ENCODE assay signal across 18 mouse cellular contexts in the genomic region with DNA sequence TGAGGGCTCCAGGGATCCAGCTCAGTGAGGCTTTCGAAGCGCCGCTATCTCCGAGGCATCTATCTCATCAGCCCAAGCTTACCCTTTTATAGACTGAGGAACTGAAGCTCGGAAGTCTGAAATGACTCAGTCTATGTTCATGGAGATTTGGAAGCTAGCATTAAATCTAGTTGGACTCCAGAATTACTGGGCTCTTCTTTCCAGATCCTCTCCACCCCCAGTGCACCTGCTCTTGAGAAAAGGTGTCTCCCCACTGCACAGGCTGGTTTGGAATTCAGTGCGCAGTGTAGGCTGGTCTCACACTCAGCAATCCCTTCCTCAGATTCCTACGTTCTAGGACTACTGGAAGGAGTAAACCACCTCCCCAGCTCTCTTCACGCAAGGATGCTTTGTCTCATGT. TPM values are rescaled to one million over a fixed set of nuclear protein-coding genes. Genes with fewer than 3 reads are reported as not detected.
DNase-seq lines count a peak whose midpoint lies in the region; ATAC-seq lines count a peak whose summit lies in the region.
"Had no signal": no experiment of that assay in that cellular context is flagged by ENCODE, and none has a peak within 500 bp of the region (broad histone marks: within the 10 kb centered on the region; RNA-seq: fewer than 3 reads in every experiment).

No protein-coding gene starts in this region.

- 92% methylated on average over 8 of the region's 8 CpGs for WGBS in midbrain, embryonic 10.5 days
- 87% methylated on average over 8 of the region's 8 CpGs for WGBS in midbrain, embryonic 11.5 days
- 96% methylated on average over 8 of the region's 8 CpGs for WGBS in hindbrain, embryonic 12.5 days

- H3K4me2 ChIP-seq in midbrain, embryonic 11.5 days, result no peak overlapping the region
- no peak overlapping the region for H3K4me2 ChIP-seq in hindbrain, embryonic 12.5 days (replicated peaks)
- H3K4me2 ChIP-seq: forebrain, embryonic 13.5 days; heart, embryonic 12.5 days; hindbrain, embryonic 15.5 days had no signal

- no peaks in the 10 kb centered on the region for H3K9me3 ChIP-seq in midbrain, embryonic 10.5 days (replicated peaks)
- H3K9me3 ChIP-seq in midbrain, embryonic 11.5 days (ENCODE audit: control insufficient read depth, low read length), result no peaks in the 10 kb centered on the region
- H3K9me3 ChIP-seq in hindbrain, embryonic 12.5 days (replicated peaks), result no peaks in the 10 kb centered on the region
- H3K9me3 ChIP-seq: embryonic facial prominence, embryonic 10.5 days; forebrain, embryonic 13.5 days; heart, embryonic 12.5 days; hindbrain, embryonic 10.5 days; hindbrain, embryonic 15.5 days had no signal

- H3K36me3 ChIP-seq in midbrain, embryonic 10.5 days, result peaks cover 63% of the 10 kb centered on the region
- H3K36me3 ChIP-seq in midbrain, embryonic 11.5 days (ENCODE audit: control insufficient read depth, insufficient read depth, low read length), result no peaks in the 10 kb centered on the region
- peaks cover 6% of the 10 kb centered on the region; the same call in 1 of the 2 replicates for H3K36me3 ChIP-seq in hindbrain, embryonic 12.5 days
- H3K36me3 ChIP-seq: heart, embryonic 12.5 days; hindbrain, embryonic 15.5 days had no signal

- 0 out of 2 replicates have a peak overlapping the region, but pooled peaks have one; percentile 13 for H3K27ac ChIP-seq in midbrain, embryonic 10.5 days (replicated peaks)
- H3K27ac ChIP-seq in midbrain, embryonic 11.5 days (ENCODE audit: low read depth, low read length), result no peak overlapping the region
- no peak overlapping the region for H3K27ac ChIP-seq in hindbrain, embryonic 12.5 days
- H3K27ac ChIP-seq: embryonic facial prominence, embryonic 10.5 days; forebrain, embryonic 13.5 days; hindbrain, embryonic 10.5 days; hindbrain, embryonic 15.5 days had no signal

- H3K4me1 ChIP-seq in midbrain, embryonic 10.5 days, result peaks cover 58% of the 10 kb centered on the region
- peaks cover 26% of the 10 kb centered on the region for H3K4me1 ChIP-seq in midbrain, embryonic 11.5 days (ENCODE audit: control insufficient read depth, insufficient read depth, low read length)
- peaks cover 23% of the 10 kb centered on the region for H3K4me1 ChIP-seq in hindbrain, embryonic 12.5 days

- peak; percentile 30 to 35 for DNase-seq in frontal cortex, postnatal 36 days (ENCODE audit: low spot score in 2 of 2)
- DNase-seq in frontal cortex, postnatal 10 days (ENCODE audit: low spot score in 2 of 2), result no peak
- DNase-seq in midbrain, embryonic 10.5 days (ENCODE audit: low spot score), result no peak
- DNase-seq in midbrain, embryonic 11.5 days (ENCODE audit: low spot score, missing footprints), result no peak
- peak; percentile 82 for DNase-seq in brain, adult 2 months (ENCODE audit: low read depth, low spot score)
- DNase-seq in telencephalon, adult 2 months (ENCODE audit: low read depth, low spot score), result peak; percentile 66
- DNase-seq: adrenal gland, postnatal 10 days; cerebellum, adult 11-12 months; cerebellum, adult 9-11 months; cerebellum, postnatal 36 days; forebrain, postnatal 0 days; gastrocnemius, postnatal 25 days had no signal

- no peaks in the 10 kb centered on the region for H3K27me3 ChIP-seq in midbrain, embryonic 10.5 days (ENCODE audit: low read depth, poor library complexity, severe bottlenecking)
- H3K27me3 ChIP-seq in midbrain, embryonic 11.5 days (ENCODE audit: control insufficient read depth, insufficient read depth, low read length), result no peaks in the 10 kb centered on the region
- H3K27me3 ChIP-seq in hindbrain, embryonic 12.5 days, result no peaks in the 10 kb centered on the region
- H3K27me3 ChIP-seq: forebrain, embryonic 13.5 days; heart, embryonic 12.5 days; hindbrain, embryonic 15.5 days had no signal

- no peak for ATAC-seq in midbrain, embryonic 11.5 days (ENCODE audit: low FRiP score)
- no peak for ATAC-seq in hindbrain, embryonic 12.5 days (ENCODE audit: low FRiP score)
- ATAC-seq: forebrain, embryonic 13.5 days; forebrain, postnatal 0 days had no signal

- no peak overlapping the region for H3K9ac ChIP-seq in midbrain, embryonic 11.5 days (ENCODE audit: low read length)
- H3K9ac ChIP-seq in hindbrain, embryonic 12.5 days, result no peak overlapping the region
- H3K9ac ChIP-seq: forebrain, embryonic 13.5 days; forebrain, postnatal 0 days; heart, embryonic 12.5 days; hindbrain, embryonic 15.5 days had no signal

- no peak overlapping the region for H3K4me3 ChIP-seq in midbrain, embryonic 10.5 days
- H3K4me3 ChIP-seq in midbrain, embryonic 11.5 days (ENCODE audit: low read depth, low read length), result no peak overlapping the region
- H3K4me3 ChIP-seq in hindbrain, embryonic 12.5 days, result no peak overlapping the region
- H3K4me3 ChIP-seq: embryonic facial prominence, embryonic 10.5 days; forebrain, embryonic 13.5 days; heart, embryonic 12.5 days; hindbrain, embryonic 10.5 days; hindbrain, embryonic 15.5 days had no signal

RNA-seq across cellular contexts. Expression of gene Zfp710, which starts 15.1 kb away (rescaled TPM):
- polyA plus RNA-seq in midbrain, embryonic 10.5 days (2016; fragmentation: Nextera tagmentation; extraction: Ambion mirVana), result 32.7 and 34.2 TPM in 2 replicates
- 25.6 and 31.3 TPM in 2 replicates for polyA plus RNA-seq in midbrain, embryonic 11.5 days (2014; fragmentation: Nextera tagmentation; extraction: Ambion mirVana)
- polyA plus RNA-seq in hindbrain, embryonic 12.5 days (2016; fragmentation: Nextera tagmentation; extraction: Ambion mirVana), result 26.0 and 26.4 TPM in 2 replicates

Comparison
In these comparisons a context has a peak if more than half of its experiments do, and no peak if none do; other contexts are left out.
1. DNase-seq: peak in frontal cortex, postnatal 36 days (2 of 2), brain, adult 2 months (single experiment) and telencephalon, adult 2 months (single experiment); none in frontal cortex, postnatal 10 days (0 of 2), midbrain, embryonic 10.5 days (single experiment) and midbrain, embryonic 11.5 days (single experiment).